Mouse (Mus musculus): ENCODE data around the gene Cfap74.

Cfap74 gene

DNA sequence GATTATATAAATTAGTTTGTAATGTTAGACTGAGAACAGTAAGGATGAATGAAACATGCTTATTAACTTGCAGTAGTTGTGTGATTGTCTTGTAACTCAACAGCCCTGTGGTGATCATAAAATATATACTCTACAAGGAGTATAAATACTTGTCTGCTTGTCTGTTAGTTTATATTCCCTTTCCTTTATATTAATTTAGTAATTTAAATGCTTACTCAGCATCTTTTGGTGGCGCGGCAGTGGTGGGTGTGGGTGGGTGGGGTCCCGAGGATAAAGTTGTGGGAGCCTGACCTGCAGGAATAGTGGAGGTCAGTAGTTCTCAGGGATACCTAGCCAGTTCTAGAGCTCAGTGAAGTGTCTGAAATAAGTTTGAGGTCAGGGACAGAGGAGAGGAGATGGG, 89.0 kb downstream of the Cfap74 start:
- DNase-seq (ENCODE audit: low spot score in 2 of 2): no peak

DNA sequence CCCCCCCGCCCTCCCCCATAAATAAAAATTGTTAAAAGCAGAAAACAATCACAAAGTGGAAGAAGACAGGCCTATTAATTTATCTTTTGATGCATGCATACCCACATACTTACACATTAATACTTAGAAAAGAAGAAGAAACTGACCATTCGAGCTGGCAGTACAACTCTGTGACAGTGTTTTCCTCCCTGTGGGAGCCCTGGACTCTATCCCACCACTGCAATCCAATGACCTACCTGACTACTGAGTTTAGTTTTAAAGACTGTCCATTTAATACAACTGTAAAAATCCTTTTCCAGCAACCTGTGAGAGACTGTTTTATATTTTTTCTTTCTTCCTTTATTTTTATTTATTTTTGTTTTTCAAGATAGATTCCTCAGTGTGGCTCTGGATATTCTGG, 92.1 kb downstream of the Cfap74 start:
- DNase-seq (ENCODE audit: low spot score in 2 of 2): no peak

DNA sequence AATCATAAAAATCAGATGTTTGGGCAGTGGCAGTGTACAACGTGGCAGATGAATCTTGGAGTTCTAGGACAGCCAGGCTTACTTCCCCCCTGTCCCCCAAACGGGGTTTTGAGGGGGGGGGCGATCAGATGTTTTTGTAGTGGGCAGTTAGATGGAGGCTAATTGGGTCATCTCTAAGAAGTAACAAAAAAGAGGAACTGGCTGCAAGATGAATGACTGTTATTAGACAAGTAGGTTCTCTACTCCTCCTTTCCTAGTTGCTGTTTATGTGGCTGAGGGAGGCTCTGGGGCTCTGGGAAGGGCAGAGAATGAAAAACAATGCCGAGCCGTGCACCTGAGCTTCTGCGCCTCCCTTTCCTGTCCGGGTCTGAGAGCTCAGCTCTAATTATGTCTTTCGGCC, 96.1 kb downstream of the Cfap74 start:
- no peak for DNase-seq (ENCODE audit: low spot score in 2 of 2)

DNA sequence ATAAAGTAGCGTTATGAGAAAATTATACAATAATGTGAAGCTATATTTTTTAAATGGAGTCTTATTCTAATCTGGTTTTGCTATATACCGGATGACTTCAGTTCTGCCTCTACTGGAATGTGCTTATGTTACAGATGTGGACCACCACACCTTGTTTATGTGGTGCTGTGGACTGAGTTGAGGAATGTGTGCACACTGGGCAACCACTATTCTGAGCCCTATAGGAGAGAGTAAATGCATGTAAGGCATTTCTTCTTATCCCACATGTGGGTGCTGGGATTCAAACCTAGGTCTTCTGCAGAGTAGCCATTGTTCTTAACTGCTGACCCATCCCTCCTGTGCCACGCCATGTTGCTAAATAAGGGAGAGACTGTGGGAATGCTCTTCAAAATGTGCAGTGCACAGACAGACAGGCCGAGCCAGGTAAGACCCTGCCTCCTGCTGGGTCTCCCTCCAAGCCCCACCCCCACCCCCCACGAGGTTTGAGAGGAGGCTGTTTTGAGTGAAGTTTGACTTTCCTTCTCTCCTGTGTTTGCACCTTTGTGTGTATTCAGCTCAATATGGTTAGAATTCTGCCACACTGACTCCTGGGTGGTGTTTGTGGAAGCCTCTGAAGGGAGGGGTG, 96.8 kb downstream of the Cfap74 start:
- DNase-seq (ENCODE audit: low spot score in 2 of 2): no peak

DNA sequence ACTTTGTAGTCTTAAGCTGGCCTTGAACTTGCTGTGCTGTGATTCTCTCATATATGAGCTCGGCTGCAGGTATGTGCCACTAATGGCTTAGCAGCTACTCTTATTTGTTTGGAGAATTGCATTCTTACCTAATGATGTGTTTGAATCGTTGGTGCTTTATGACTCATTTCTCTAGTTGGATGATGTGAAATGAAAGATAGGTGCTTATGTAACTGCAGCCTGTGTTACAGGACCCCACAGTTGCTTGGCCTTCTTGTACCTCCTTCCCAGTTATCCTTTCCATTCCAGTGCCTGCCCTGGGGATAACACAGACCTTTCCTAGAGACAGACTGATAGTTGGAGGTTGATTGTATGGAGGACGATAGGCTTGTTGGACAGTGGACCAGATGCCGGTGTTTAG, 99.6 kb downstream of the Cfap74 start:
- no peak for DNase-seq (ENCODE audit: low spot score in 2 of 2)

DNA sequence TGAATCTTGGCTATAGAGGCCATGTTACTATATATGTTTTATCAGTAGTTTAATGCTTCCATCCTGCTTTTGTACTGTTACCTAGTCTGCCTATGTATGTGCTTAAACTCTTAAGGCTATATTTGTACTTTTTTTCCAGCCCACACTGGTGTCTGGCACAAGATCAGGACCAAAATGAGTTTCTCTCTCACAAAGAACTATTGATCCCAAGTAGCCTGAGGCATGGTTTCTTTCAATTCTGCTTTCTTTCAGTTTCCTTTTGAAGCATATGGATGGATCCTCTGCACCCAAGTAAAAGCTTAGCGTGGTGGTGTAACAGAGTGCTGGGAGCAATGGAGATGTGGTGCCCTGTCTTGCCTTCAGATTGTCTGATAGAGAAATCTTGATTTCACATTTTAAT, 102.0 kb downstream of the Cfap74 start:
- DNase-seq (ENCODE audit: low spot score in 2 of 2): no peak

DNA sequence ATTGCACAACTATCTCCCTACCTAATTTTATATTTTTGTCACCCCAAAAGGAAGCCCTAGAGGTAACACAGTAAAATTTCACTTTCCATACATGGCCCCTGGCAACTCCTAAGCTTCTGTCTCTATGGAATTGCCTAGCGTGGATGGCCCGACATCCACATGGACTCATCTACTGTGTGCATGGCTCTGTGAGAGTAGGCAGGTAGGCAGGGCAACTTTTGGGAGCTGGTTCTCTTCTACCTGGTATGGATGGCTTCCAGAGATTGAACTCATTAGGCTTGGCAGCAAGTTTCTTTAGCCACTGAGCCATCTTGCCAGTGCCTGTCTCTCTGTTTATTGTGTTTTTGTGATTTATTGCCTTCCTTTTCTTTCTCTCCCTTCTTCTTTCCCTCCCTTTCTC, 105.8 kb downstream of the Cfap74 start:
- DNase-seq (ENCODE audit: low spot score in 2 of 2): no peak

Data from right cerebral cortex, postnatal 10 days (tissue).